Mouse (Mus musculus) midbrain, embryonic 15.5 days (tissue): ENCODE results near the gene Gabbr1. TPM values are rescaled to one million over a fixed set of nuclear protein-coding genes. Genes with fewer than 3 reads are reported as not detected.

ENCODE experiments used
- ATAC-seq: fragments of 200-750 bp; cut with Nextera tagmentation; replicated peaks from 2 replicates; pipeline ENCODE4 v1.8.0; 2017; ENCODE audit warnings: moderate TSS enrichment
- H3K27ac ChIP-seq: fragments of 300-500 bp; sonication (generic); 2 replicates; pipeline ENCODE4 v1.5.1; 2015; ENCODE audit warnings: mild to moderate bottlenecking, inconsistent platforms
- H3K27me3 ChIP-seq: fragments of 300-500 bp; sonication (generic); replicated peaks from 2 replicates; pipeline ENCODE4 v1.6.1; 2015; ENCODE audit warnings: inconsistent platforms
- H3K36me3 ChIP-seq: fragments of 300-500 bp; sonication (generic); replicated peaks from 2 replicates; pipeline ENCODE4 v1.6.1; 2015; ENCODE audit warnings: inconsistent platforms
- H3K4me1 ChIP-seq: fragments of 300-500 bp; sonication (generic); 2 replicates; pipeline ENCODE4 v1.6.1; 2015; ENCODE audit warnings: inconsistent platforms
- H3K4me2 ChIP-seq: fragments of 300-500 bp; sonication (generic); 2 replicates; pipeline ENCODE4 v1.6.1; 2015; ENCODE audit warnings: inconsistent platforms, mild to moderate bottlenecking, moderate library complexity
- H3K4me3 ChIP-seq: fragments of 300-500 bp; sonication (generic); 2 replicates; pipeline ENCODE4 v1.5.1; 2015; ENCODE audit warnings: mild to moderate bottlenecking, inconsistent platforms
- H3K9ac ChIP-seq: fragments of 300-500 bp; sonication (generic); 2 replicates; pipeline ENCODE4 v1.6.1; 2015; ENCODE audit warnings: mild to moderate bottlenecking, inconsistent platforms
- H3K9me3 ChIP-seq: fragments of 300-500 bp; sonication (generic); 2 replicates; pipeline ENCODE4 v1.6.1; 2016; ENCODE audit warnings: inconsistent platforms
- WGBS: fragments of 180-500 bp; shearing (Covaris S2); methylation state at CpG from one replicate; pipeline ENCODE4 v1.1.7; 2015; ENCODE audit warnings: mixed read lengths; 5-methylcytosine and 5-hydroxymethylcytosine counted together
- polyA plus RNA-seq: library from polyadenylated mRNA; unstranded; fragments of >200 nt; fragmentation: Nextera tagmentation; extraction: Ambion mirVana; gene quantifications from 2 replicates; pipeline ENCODE4 v1.2.1, GENCODE M21; 2015

Gene Gabbr1
- polyA plus RNA-seq, 1 experiment from 2014 or later = 86.4 TPM

DNA sequence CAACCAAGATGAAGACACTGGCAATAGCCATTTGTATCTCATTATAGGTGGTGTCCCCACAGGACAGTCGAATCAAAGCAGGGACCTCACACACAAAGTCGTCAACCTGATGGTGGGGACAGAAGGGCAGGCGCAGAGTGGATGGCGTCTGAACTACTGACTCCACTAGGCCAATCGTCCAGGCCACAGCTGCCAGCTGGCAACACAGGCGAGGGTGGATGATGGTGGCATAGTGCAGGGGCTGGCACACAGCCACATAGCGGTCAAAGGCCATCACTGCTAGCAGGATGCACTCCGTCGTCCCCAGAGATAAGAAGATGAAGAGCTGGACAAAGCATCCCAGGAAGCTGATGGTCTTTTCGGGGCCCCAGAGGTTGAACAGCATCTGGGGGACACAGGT, 39.8 kb downstream of the Gabbr1 start:
- 76% methylated on average over 10 of the region's 10 CpGs for WGBS
- H3K27ac ChIP-seq = no peak overlapping the region

DNA sequence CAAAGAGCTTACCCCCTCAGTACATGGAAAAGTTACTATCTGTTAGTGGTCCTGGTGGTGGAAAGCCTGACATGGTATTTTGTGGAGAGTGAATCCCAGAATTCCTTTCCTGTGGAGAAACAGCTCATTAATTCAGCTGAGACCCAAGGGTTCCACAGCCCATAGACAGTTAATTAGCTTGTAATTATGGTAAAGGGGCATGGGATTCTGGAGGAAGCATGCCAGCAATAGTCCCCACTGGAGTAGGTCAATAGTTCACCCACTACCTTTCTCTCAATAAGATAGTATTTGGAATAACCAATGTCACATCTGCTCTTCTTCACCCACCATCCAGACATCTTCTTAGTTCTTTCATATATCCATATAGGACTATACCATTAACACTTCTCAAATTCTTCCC, 42.6 kb downstream of the Gabbr1 start, which contains the start of gene Olfr90:
Olfr90 (minus strand) TSS at position 101 of the 400 bp plus-strand sequence.
- Histone ChIP-seq H3K4me1 (no peaks in the 10 kb centered on the region), H3K9me3 (no peaks in the 10 kb centered on the region), H3K27ac (no peak within 1 kb of the TSS), H3K4me2 (no peak within 1 kb of the TSS), H3K9ac (no peak within 1 kb of the TSS), H3K27me3 (no peaks in the 10 kb centered on the region), H3K36me3 (no peaks in the 10 kb centered on the region), H3K4me3 (no peak within 1 kb of the TSS)
- ATAC-seq = no peak

More for the DNA sequence above, 39.8 kb downstream of the Gabbr1 start:
- no peak overlapping the region for H3K9ac ChIP-seq
- H3K9me3 ChIP-seq = no peaks in the 10 kb centered on the region
- H3K27me3 ChIP-seq = no peaks in the 10 kb centered on the region
- H3K4me3 ChIP-seq = no peak overlapping the region
- H3K36me3 ChIP-seq = no peaks in the 10 kb centered on the region
- H3K4me1 ChIP-seq = no peaks in the 10 kb centered on the region
- ATAC-seq = no peak
- H3K4me2 ChIP-seq = no peak overlapping the region

DNA sequence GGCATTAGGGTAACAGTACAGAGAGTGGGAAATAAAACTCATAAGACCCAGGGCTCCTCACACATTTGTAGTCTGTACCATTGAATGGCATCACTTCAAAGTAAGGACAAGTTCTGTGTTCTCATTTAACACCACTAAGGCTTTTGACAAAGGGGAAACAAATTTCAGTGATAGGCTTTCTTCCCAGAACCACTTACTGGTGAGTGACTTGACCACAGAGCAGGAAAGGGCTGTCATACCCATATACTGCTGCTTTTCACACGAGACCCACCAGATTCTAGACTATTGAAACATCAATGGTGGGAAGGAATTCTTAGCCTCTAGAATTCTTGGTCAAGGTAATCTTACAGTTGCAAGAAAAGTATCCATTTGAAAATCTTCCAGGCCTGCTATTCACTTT, 46.4 kb downstream of the Gabbr1 start:
- Histone ChIP-seq H3K4me1 (no peaks in the 10 kb centered on the region), H3K4me2 (no peak overlapping the region), H3K9ac (no peak overlapping the region), H3K27ac (no peak overlapping the region), H3K4me3 (no peak overlapping the region), H3K9me3 (no peaks in the 10 kb centered on the region), H3K36me3 (no peaks in the 10 kb centered on the region), H3K27me3 (no peaks in the 10 kb centered on the region)
- WGBS = 80% methylated on average over 1 of the region's 1 CpGs
- ATAC-seq = no peak

DNA sequence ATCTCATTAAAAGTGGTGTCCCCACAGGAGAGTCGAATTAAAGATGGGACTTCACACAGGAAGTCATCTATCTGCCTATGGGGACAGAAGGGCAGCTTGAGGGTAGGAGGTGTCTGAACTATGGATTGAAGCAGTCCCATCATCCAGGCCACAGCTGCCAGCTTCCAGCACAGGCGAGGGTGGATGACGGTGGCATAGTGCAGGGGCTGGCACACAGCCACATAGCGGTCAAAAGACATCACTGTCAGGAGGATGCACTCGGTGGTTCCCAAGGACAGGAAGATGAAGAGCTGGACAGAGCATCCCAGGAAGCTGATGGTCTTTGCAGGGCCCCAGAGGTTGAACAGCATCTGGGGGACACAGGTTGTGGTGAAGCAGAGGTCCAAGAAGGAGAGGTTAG, 47.5 kb downstream of the Gabbr1 start:
- no peak overlapping the region for H3K27ac ChIP-seq

DNA sequence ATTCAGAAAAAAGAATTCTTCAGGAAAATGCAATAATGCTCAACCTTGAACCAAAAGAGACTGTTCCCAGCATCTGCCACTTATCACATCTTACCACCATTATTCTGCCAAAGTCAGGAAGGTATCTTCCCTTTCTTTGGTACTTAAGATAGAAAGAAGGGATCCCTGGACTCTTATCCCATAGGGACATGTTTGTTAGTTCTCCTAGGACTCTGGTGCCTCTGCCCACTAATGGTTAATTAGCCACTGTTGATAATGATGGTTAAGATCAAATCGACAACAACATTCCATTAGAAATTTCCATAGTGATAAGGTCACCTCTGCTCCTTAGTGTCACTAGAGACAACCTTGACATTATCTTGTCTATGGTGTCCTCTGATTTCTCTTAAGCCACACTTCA, 52.4 kb downstream of the Gabbr1 start, which contains the start of gene Olfr91:
Olfr91 (minus strand) TSS at position 101 of the 400 bp plus-strand sequence.
- WGBS = 91% methylated on average over 1 of the region's 1 CpGs
- ATAC-seq = no peak
- H3K4me2 ChIP-seq = no peak within 1 kb of the TSS
- no peaks in the 10 kb centered on the region for H3K36me3 ChIP-seq
- H3K27me3 ChIP-seq = no peaks in the 10 kb centered on the region
- H3K4me3 ChIP-seq = no peak within 1 kb of the TSS
- H3K27ac ChIP-seq = no peak within 1 kb of the TSS
- no peaks in the 10 kb centered on the region for H3K9me3 ChIP-seq
- no peak within 1 kb of the TSS for H3K9ac ChIP-seq
- H3K4me1 ChIP-seq = no peaks in the 10 kb centered on the region

More for the DNA sequence above, 47.5 kb downstream of the Gabbr1 start:
- H3K9me3 ChIP-seq = no peaks in the 10 kb centered on the region
- H3K27me3 ChIP-seq = no peaks in the 10 kb centered on the region
- H3K4me1 ChIP-seq = no peaks in the 10 kb centered on the region
- H3K36me3 ChIP-seq = no peaks in the 10 kb centered on the region
- ATAC-seq = no peak
- WGBS = 79% methylated on average over 5 of the region's 5 CpGs
- no peak overlapping the region for H3K9ac ChIP-seq
- no peak overlapping the region for H3K4me2 ChIP-seq
- H3K4me3 ChIP-seq = no peak overlapping the region

DNA sequence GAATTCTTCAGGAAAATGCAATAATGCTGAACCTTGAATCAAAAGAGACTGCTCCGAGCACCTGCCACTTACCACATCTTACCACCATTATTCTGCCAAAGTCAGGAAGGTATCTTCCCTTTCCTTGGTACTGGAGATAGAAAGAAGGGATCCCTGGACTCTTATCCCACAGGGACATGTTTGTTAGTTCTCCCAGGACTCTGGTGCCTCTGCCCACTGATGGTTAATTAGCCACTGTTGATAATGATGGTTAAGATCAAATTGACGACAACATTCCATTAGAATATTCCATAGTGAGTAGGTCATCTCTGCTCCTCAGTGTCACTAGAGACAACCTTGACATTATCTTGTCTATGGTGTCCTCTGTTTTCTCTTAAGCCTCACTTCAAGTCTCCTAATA, 74.2 kb downstream of the Gabbr1 start, which contains the start of gene Olfr92:
Olfr92 (minus strand) TSS at position 101 of the 400 bp plus-strand sequence.
- WGBS = 88% methylated on average over 2 of the region's 2 CpGs
- Histone ChIP-seq H3K4me3 (no peak within 1 kb of the TSS), H3K4me1 (no peaks in the 10 kb centered on the region), H3K36me3 (no peaks in the 10 kb centered on the region), H3K9ac (no peak within 1 kb of the TSS), H3K27me3 (no peaks in the 10 kb centered on the region), H3K9me3 (no peaks in the 10 kb centered on the region), H3K27ac (no peak within 1 kb of the TSS), H3K4me2 (no peak within 1 kb of the TSS)
- ATAC-seq = no peak

Other genes with a start within 250 kb of the Gabbr1 start
- not detected in 2 replicates for gene H2-M10.6, start 233.8 kb upstream of the Gabbr1 start, polyA plus RNA-seq
- 46.1 and 51.7 TPM in 2 replicates for gene Trim26, start 208.8 kb upstream of the Gabbr1 start, polyA plus RNA-seq
- 0.79 and 1.2 TPM in 2 replicates for gene Trim15, start 178.8 kb upstream of the Gabbr1 start, polyA plus RNA-seq
- 1.2 and 1.5 TPM in 2 replicates for gene Trim10, start 176.4 kb upstream of the Gabbr1 start, polyA plus RNA-seq
- gene Trim40, start 155.8 kb upstream of the Gabbr1 start, polyA plus RNA-seq = not detected in 2 replicates
- not detected in 2 replicates for gene Trim31, start 147.8 kb upstream of the Gabbr1 start, polyA plus RNA-seq
- gene Rnf39, start 103.0 kb upstream of the Gabbr1 start, polyA plus RNA-seq = 1.1 and 1.7 TPM in 2 replicates
- gene Ppp1r11, start 94.2 kb upstream of the Gabbr1 start, polyA plus RNA-seq = 163 and 172 TPM in 2 replicates
- gene Znrd1, start 87.4 kb upstream of the Gabbr1 start, polyA plus RNA-seq = 51.0 and 52.7 TPM in 2 replicates
- 4.7 and 4.9 TPM in 2 replicates for gene Znrd1as, start 87.4 kb upstream of the Gabbr1 start, polyA plus RNA-seq
- gene 2410137M14Rik, start 64.7 kb upstream of the Gabbr1 start, polyA plus RNA-seq = 0.40 and 0.68 TPM in 2 replicates
- 3.4 and 3.8 TPM in 2 replicates for gene H2-M5, start 56.4 kb upstream of the Gabbr1 start, polyA plus RNA-seq
- 289 and 324 TPM in 2 replicates for gene Zfp57, start 44.8 kb upstream of the Gabbr1 start, polyA plus RNA-seq
- gene Mog, start 22.6 kb upstream of the Gabbr1 start, polyA plus RNA-seq = 2.4 and 3.7 TPM in 2 replicates
- 0.06 TPM in 1 of 2 replicates, not detected in the other for gene Olfr90, start 42.5 kb downstream of the Gabbr1 start, polyA plus RNA-seq
- not detected in 2 replicates for gene Olfr91, start 52.3 kb downstream of the Gabbr1 start, polyA plus RNA-seq
- gene Olfr92, start 74.1 kb downstream of the Gabbr1 start, polyA plus RNA-seq = not detected in 2 replicates
- gene Olfr93, start 115.5 kb downstream of the Gabbr1 start, polyA plus RNA-seq = not detected in 2 replicates
- gene Ubd, start 147.9 kb downstream of the Gabbr1 start, polyA plus RNA-seq = not detected in 2 replicates
- gene Olfr94, start 155.0 kb downstream of the Gabbr1 start, polyA plus RNA-seq = 0.10 and 0.26 TPM in 2 replicates
- gene Olfr95, start 167.2 kb downstream of the Gabbr1 start, polyA plus RNA-seq = not detected in 2 replicates
- not detected in 2 replicates for gene Olfr96, start 174.2 kb downstream of the Gabbr1 start, polyA plus RNA-seq
- not detected in 2 replicates for gene Olfr97, start 191.4 kb downstream of the Gabbr1 start, polyA plus RNA-seq
- not detected in 2 replicates for gene Olfr98, start 217.8 kb downstream of the Gabbr1 start, polyA plus RNA-seq
- 1.3 and 1.6 TPM in 2 replicates for gene H2-M3, start 224.3 kb downstream of the Gabbr1 start, polyA plus RNA-seq
- gene Olfr99, start 237.5 kb downstream of the Gabbr1 start, polyA plus RNA-seq = not detected in 2 replicates